15 mouse cellular contexts compared by ENCODE assay signal in the genomic region with DNA sequence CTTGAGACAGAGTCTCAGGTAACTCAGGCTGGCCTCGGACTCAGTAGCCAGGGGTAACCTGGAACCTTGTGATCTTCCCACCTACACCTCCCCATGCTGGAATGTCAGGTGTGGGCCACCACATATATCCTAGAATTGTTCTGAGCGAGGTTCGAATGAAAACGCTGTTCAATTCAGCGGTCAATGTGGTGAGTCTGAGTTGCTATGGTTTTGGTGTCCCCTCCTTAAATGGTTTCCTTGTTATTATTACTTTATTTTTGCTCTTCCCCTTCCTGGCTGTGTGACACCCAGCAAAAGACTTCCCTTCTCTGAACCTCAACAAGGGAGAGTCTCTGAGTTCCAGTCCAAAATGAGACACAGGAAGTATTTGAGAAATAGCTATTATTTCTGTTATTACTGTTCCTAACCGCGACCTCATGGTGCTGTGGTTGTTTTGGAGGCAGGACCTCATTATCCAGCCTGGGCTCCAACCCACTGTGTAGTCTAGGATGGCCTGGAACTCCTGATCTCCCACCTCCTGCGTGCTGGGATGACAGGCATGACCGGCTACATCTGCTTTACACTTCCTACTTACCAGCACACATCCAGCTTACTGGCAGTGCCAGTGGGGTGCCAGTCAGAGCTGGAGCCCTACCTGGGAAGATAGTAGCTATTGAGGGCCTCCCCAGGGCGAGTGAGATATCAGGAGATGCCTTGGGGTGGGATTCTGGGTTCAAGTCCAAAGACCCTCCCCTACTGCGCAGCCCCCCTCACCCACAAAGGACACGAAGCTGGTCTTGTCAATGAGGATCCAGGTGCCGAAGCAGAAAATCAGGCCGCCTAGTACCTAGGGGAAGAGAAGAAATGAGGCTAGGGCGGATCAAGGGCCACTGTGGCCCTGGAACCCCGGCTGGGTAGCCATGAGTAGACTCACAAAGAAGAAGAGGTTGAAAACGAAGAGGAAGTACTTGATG. TPM values are rescaled to one million over a fixed set of nuclear protein-coding genes. Genes with fewer than 3 reads are reported as not detected.
DNase-seq lines count a peak whose midpoint lies in the region; ATAC-seq and TF ChIP-seq lines count a peak whose summit lies in the region.
"Had no signal": no experiment of that assay in that cellular context is flagged by ENCODE, and none has a peak within 500 bp of the region (broad histone marks: within the 10 kb centered on the region; RNA-seq: fewer than 3 reads in every experiment).

No protein-coding gene starts in this region.

- 0 out of 2 replicates have a peak overlapping the region, but pooled peaks have one; percentile 2 for H3K9ac ChIP-seq in heart, embryonic 15.5 days
- H3K9ac ChIP-seq in heart, postnatal 0 days (replicated peaks; ENCODE audit: low read depth, low read length), result no peak overlapping the region; the same call in 1 of the 2 replicates

- peaks cover 2% of the 10 kb centered on the region; the same call in 1 of the 2 replicates for H3K27me3 ChIP-seq in heart, embryonic 15.5 days
- peaks cover 7% of the 10 kb centered on the region for H3K27me3 ChIP-seq in E14TG2a.4 (ENCODE audit: insufficient read depth, low read length)
- no peaks in the 10 kb centered on the region for H3K27me3 ChIP-seq in heart, postnatal 0 days (ENCODE audit: control insufficient read depth, insufficient read depth, low read length)

- peaks cover 43% of the 10 kb centered on the region for H3K4me1 ChIP-seq in heart, embryonic 15.5 days (replicated peaks)
- H3K4me1 ChIP-seq in E14TG2a.4 (replicated peaks; ENCODE audit: low read depth, low read length), result peaks cover 85% of the 10 kb centered on the region
- peaks cover 26% of the 10 kb centered on the region for H3K4me1 ChIP-seq in heart, postnatal 0 days (ENCODE audit: control insufficient read depth, insufficient read depth)

- H3K4me3 ChIP-seq in heart, embryonic 15.5 days, result peak overlapping the region; percentile 20; the same call in 1 of the 2 replicates
- peak overlapping the region; percentile 55 for H3K4me3 ChIP-seq in E14TG2a.4 (replicated peaks; ENCODE audit: low read length)
- H3K4me3 ChIP-seq in heart, postnatal 0 days (ENCODE audit: low read depth, low read length), result peak overlapping the region; percentile 22; the same call in 1 of the 2 replicates

- H3K9me3 ChIP-seq in heart, embryonic 15.5 days (replicated peaks), result no peaks in the 10 kb centered on the region
- no peaks in the 10 kb centered on the region for H3K9me3 ChIP-seq in E14TG2a.4 (ENCODE audit: low read length)
- H3K9me3 ChIP-seq in heart, postnatal 0 days (replicated peaks; ENCODE audit: control insufficient read depth, low read length), result no peaks in the 10 kb centered on the region

- intact Hi-C loops in heart, postnatal 10 days (cut with DNase I), result no loop called here

- 0 out of 2 replicates have a peak overlapping the region, but pooled peaks have one; percentile 8 for H3K27ac ChIP-seq in heart, embryonic 15.5 days
- H3K27ac ChIP-seq in heart, postnatal 0 days (ENCODE audit: low read depth), result no peak overlapping the region

- DNase-seq in heart, postnatal 10 days, result no peak
- DNase-seq in heart, postnatal 0 days (ENCODE audit: low spot score), result no peak
- DNase-seq in monocyte, adult 2 months (ENCODE audit: low read depth in 1 of 2, low spot score in 2 of 2), result peak; percentile 33 to 42
- DNase-seq in right cerebral cortex, postnatal 25 days, result no peak
- DNase-seq in frontal cortex, adult 2 months (ENCODE audit: extremely low spot score in 1 of 2, low spot score in 1 of 2), result no peak
- DNase-seq: gastrocnemius, postnatal 36 days; kidney, postnatal 4 days had no signal

- no peak for TF ChIP-seq EP300 in heart, postnatal 0 days (IDR thresholded peaks at IDR 0.05; ENCODE audit: low read depth)

- TF ChIP-seq CTCF in E14TG2a.4 (conservative IDR thresholded peaks at IDR 0.05; ENCODE audit: low read length), result no peak
- no peak for TF ChIP-seq CTCF in heart, postnatal 0 days (IDR thresholded peaks at IDR 0.05; ENCODE audit: low read depth)

- H3K36me3 ChIP-seq in heart, embryonic 15.5 days, result peaks cover 1% of the 10 kb centered on the region; the same call in 1 of the 2 replicates
- H3K36me3 ChIP-seq in E14TG2a.4 (ENCODE audit: insufficient read depth, low read length), result peaks cover 7% of the 10 kb centered on the region
- H3K36me3 ChIP-seq in heart, postnatal 0 days (replicated peaks; ENCODE audit: control insufficient read depth, insufficient read depth, low read length), result 0 out of 2 replicates have a peak, but pooled peaks cover 3% of the 10 kb centered on the region

- ATAC-seq in heart, embryonic 15.5 days (replicated peaks; ENCODE audit: insufficient number of reproducible peaks, insufficient read depth, low FRiP score, low read depth), result no peak
- ATAC-seq in heart, postnatal 0 days (ENCODE audit: insufficient read depth, low read depth), result no peak
- no peak for ATAC-seq in cerebellum, adult (ENCODE audit: insufficient number of reproducible peaks, low FRiP score, low TSS enrichment)
- ATAC-seq: Patski had no signal

- WGBS in heart, embryonic 15.5 days, result 71% methylated on average over 17 of the region's 17 CpGs
- 77% methylated on average over 17 of the region's 17 CpGs for WGBS in heart, postnatal 0 days

- H3K4me2 ChIP-seq in heart, embryonic 15.5 days, result peak overlapping the region; percentile 21; the same call in 1 of the 2 replicates
- H3K4me2 ChIP-seq in heart, postnatal 0 days (ENCODE audit: low read depth, low read length), result peak overlapping the region; percentile 22; the same call in 1 of the 2 replicates

RNA-seq across cellular contexts. Expression of a gene that starts 0.9 kb away (rescaled TPM):
- 2.4 and 8.3 TPM in 2 replicates for polyA plus RNA-seq in heart, embryonic 15.5 days (2015; fragmentation: Nextera tagmentation; extraction: Ambion mirVana)
- 1 to 10 TPM; 3.0 to 4.0 TPM for total RNA-seq in heart, postnatal 10 days (2021)
- total RNA-seq in heart, postnatal 0 days (2014; rRNA removed; ENCODE audit: low replicate concordance), result 0.97 TPM in 1 of 2 replicates, not detected in the other
- 1.9 and 2.3 TPM in 2 replicates for polyA plus RNA-seq in heart, postnatal 0 days (2015; fragmentation: Nextera tagmentation; extraction: Ambion mirVana)
- 10.3 and 11.2 TPM in 2 replicates for polyA plus RNA-seq in frontal cortex, adult 2 months (2012; rRNA removed)

RNA-seq across cellular contexts. Expression of a gene that starts 2.9 kb away (rescaled TPM):
- 0.11 and 0.18 TPM in 2 replicates for polyA plus RNA-seq in heart, embryonic 15.5 days (2015; fragmentation: Nextera tagmentation; extraction: Ambion mirVana)
- not detected for total RNA-seq in heart, postnatal 10 days (2021)
- total RNA-seq in heart, postnatal 0 days (2014; rRNA removed; ENCODE audit: low replicate concordance), result not detected in 2 replicates
- polyA plus RNA-seq in heart, postnatal 0 days (2015; fragmentation: Nextera tagmentation; extraction: Ambion mirVana), result 0.10 TPM in 1 of 2 replicates, not detected in the other
- 1.1 and 1.2 TPM in 2 replicates for polyA plus RNA-seq in frontal cortex, adult 2 months (2012; rRNA removed)
- total RNA-seq: gastrocnemius, postnatal 36 days; neutrophil, adult 5-6 weeks had no signal
- polyA plus RNA-seq: embryonic facial prominence, embryonic 11.5 days; lung, embryonic 16.5 days; Patski; stomach, embryonic 14.5 days had no signal

RNA-seq across cellular contexts. Expression of a gene that starts 22.5 kb away (rescaled TPM):
- 89.0 and 106 TPM in 2 replicates for polyA plus RNA-seq in heart, embryonic 15.5 days (2015; fragmentation: Nextera tagmentation; extraction: Ambion mirVana)
- 10 to 100 TPM; 27.5 to 32.3 TPM for total RNA-seq in heart, postnatal 10 days (2021)
- 50.6 and 72.2 TPM in 2 replicates for total RNA-seq in heart, postnatal 0 days (2014; rRNA removed; ENCODE audit: low replicate concordance)
- polyA plus RNA-seq in heart, postnatal 0 days (2015; fragmentation: Nextera tagmentation; extraction: Ambion mirVana), result 41.1 and 42.8 TPM in 2 replicates
- polyA plus RNA-seq in frontal cortex, adult 2 months (2012; rRNA removed), result 6.0 and 9.6 TPM in 2 replicates
- total RNA-seq: neutrophil, adult 5-6 weeks had no signal

RNA-seq across cellular contexts. Expression of a gene that starts 26.1 kb away (rescaled TPM):
- 0.90 and 1.2 TPM in 2 replicates for polyA plus RNA-seq in heart, embryonic 15.5 days (2015; fragmentation: Nextera tagmentation; extraction: Ambion mirVana)
- total RNA-seq in heart, postnatal 10 days (2021), result not detected
- total RNA-seq in heart, postnatal 0 days (2014; rRNA removed; ENCODE audit: low replicate concordance), result not detected in 2 replicates
- polyA plus RNA-seq in heart, postnatal 0 days (2015; fragmentation: Nextera tagmentation; extraction: Ambion mirVana), result 0.27 TPM in 1 of 2 replicates, not detected in the other
- polyA plus RNA-seq in frontal cortex, adult 2 months (2012; rRNA removed), result 29.5 and 29.9 TPM in 2 replicates
- total RNA-seq: gastrocnemius, postnatal 36 days had no signal
- polyA plus RNA-seq: Patski had no signal

RNA-seq across cellular contexts. Expression of a gene that starts 33.3 kb away (rescaled TPM):
- polyA plus RNA-seq in heart, embryonic 15.5 days (2015; fragmentation: Nextera tagmentation; extraction: Ambion mirVana), result 0.53 and 0.80 TPM in 2 replicates
- total RNA-seq in heart, postnatal 10 days (2021), result not detected
- not detected in 2 replicates for total RNA-seq in heart, postnatal 0 days (2014; rRNA removed; ENCODE audit: low replicate concordance)
- polyA plus RNA-seq in heart, postnatal 0 days (2015; fragmentation: Nextera tagmentation; extraction: Ambion mirVana), result 0.14 and 0.25 TPM in 2 replicates
- 4.1 TPM in 2 replicates for polyA plus RNA-seq in frontal cortex, adult 2 months (2012; rRNA removed)
- total RNA-seq: gastrocnemius, postnatal 36 days had no signal

Comparison
In these comparisons a context has a peak if more than half of its experiments do, and no peak if none do; other contexts are left out.
1. DNase-seq: peak in monocyte, adult 2 months (2 of 2); none in heart, postnatal 10 days (0 of 2), heart, postnatal 0 days (single experiment), right cerebral cortex, postnatal 25 days (single experiment) and frontal cortex, adult 2 months (0 of 2).
2. Peak in every context shown above with its lines, with median percentiles within 50 percentile points of each other: H3K4me3 ChIP-seq.